Mouse (Mus musculus) left cerebral cortex, adult 18-20 months (tissue): Measurements from ENCODE around the gene Shmt2. TPM values are rescaled to one million over a fixed set of nuclear protein-coding genes. Genes with fewer than 3 reads are reported as not detected.

Experiments used
- DNase-seq, 2 experiments: peaks; one replicate each; pipeline ENCODE4 v3.0.0; 2021 to 2022; ENCODE audit warnings: low spot score in 2 of 2, mixed read lengths in 1 of 2
- total RNA-seq, 2 experiments: library from RNA; stranded (reverse); gene quantifications; 2 replicates each; pipeline ENCODE4 v1.2.3; 2021

The Shmt2 gene
- total RNA-seq, 2 experiments from 2014 or later = 23.4 to 27.0 TPM

- no peak for DNase-seq
Measured at GRCm38 (mm10) chr10:127534929-127535384, 12.7 kb upstream of the Shmt2 start.

- no peak for DNase-seq
Measured at GRCm38 (mm10) chr10:127534036-127534928, 12.0 kb upstream of the Shmt2 start, which contains the start of gene Nxph4. Gene Nxph4, minus strand, starts transcription at chr10:127534559.

- DNase-seq = no peak
Measured at GRCm38 (mm10) chr10:127531548-127531947, 9.3 kb upstream of the Shmt2 start.

- DNase-seq = no peak
Measured at GRCm38 (mm10) chr10:127530945-127531344, 8.7 kb upstream of the Shmt2 start.

GRCm38 (mm10) chr10:127527481-127527880, 5.2 kb upstream of the Shmt2 start:
- DNase-seq = no peak

GRCm38 (mm10) chr10:127526681-127527080, 4.4 kb upstream of the Shmt2 start:
- DNase-seq = peak in 1 of 2 experiments; percentile 36

- no peak for DNase-seq
Measured at GRCm38 (mm10) chr10:127526048-127526447, 3.8 kb upstream of the Shmt2 start.

- no peak for DNase-seq
Measured at GRCm38 (mm10) chr10:127524646-127525255, 2.5 kb upstream of the Shmt2 start.

- DNase-seq = no peak
Measured at GRCm38 (mm10) chr10:127521611-127522080, 598 bp downstream of the Shmt2 start.

GRCm38 (mm10) chr10:127520714-127521357, 1.4 kb downstream of the Shmt2 start:
- no peak for DNase-seq

- no peak for DNase-seq
Measured at GRCm38 (mm10) chr10:127519903-127520713, 2.1 kb downstream of the Shmt2 start.

GRCm38 (mm10) chr10:127519041-127519701, 3.1 kb downstream of the Shmt2 start:
- DNase-seq = no peak

- DNase-seq = no peak
Measured at GRCm38 (mm10) chr10:127517941-127518340, 4.3 kb downstream of the Shmt2 start.

GRCm38 (mm10) chr10:127516576-127517260, 5.5 kb downstream of the Shmt2 start:
- DNase-seq = no peak

GRCm38 (mm10) chr10:127515983-127516459, 6.2 kb downstream of the Shmt2 start:
- DNase-seq = no peak

- DNase-seq = no peak
Measured at GRCm38 (mm10) chr10:127515271-127515982, 6.8 kb downstream of the Shmt2 start.

- no peak for DNase-seq
Measured at GRCm38 (mm10) chr10:127514764-127515163, 7.5 kb downstream of the Shmt2 start, which contains the start of gene Ndufa4l2. Gene Ndufa4l2, plus strand, starts transcription at chr10:127514967.

GRCm38 (mm10) chr10:127514111-127514698, 8.0 kb downstream of the Shmt2 start:
- no peak for DNase-seq
